Mouse (Mus musculus) kidney, adult 8-10 months (tissue): ENCODE results near the gene Rcc2.

Source experiments
- DNase-seq, 2 experiments: peaks; one replicate each; pipeline ENCODE4 v3.0.0; 2022

Gene Rcc2

GRCm38 (mm10) chr4:140765936-140766335 lies 65.6 kb downstream of the Rcc2 start:
- no peak for DNase-seq

GRCm38 (mm10) chr4:140768973-140769372 lies 68.6 kb downstream of the Rcc2 start:
- no peak for DNase-seq

GRCm38 (mm10) chr4:140770433-140770832 lies 70.1 kb downstream of the Rcc2 start:
- DNase-seq: peak; percentile 13 to 21

GRCm38 (mm10) chr4:140771091-140771490 lies 70.8 kb downstream of the Rcc2 start:
- DNase-seq: no peak
